Mouse (Mus musculus): Measurements from ENCODE around the gene Uba2. TPM values are rescaled to one million over a fixed set of nuclear protein-coding genes. Genes with fewer than 3 reads are reported as not detected.
A peak's percentile ranks its signal among the peaks of the same experiment; 100 is the strongest.
"Not testable (repeated sequence)": the region's sequence is repeated elsewhere in the genome, so short reads cannot be mapped to it uniquely, and the experiment has no call there.

The Uba2 gene
- polyA plus RNA-seq, 1 experiment from 2014 or later, result 199 TPM

GRCm38 (mm10) chr7:34125346-34125745, 44.1 kb downstream of the Uba2 start:
- Histone ChIP-seq H3K4me2 (ENCODE audit: low read length) (no peak overlapping the region), H3K9me3 (replicated peaks; ENCODE audit: control insufficient read depth, low read length) (no peaks in the 10 kb centered on the region), H3K4me1 (ENCODE audit: control insufficient read depth, insufficient read depth, low read length) (no peaks in the 10 kb centered on the region), H3K27ac (ENCODE audit: low read depth, low read length) (no peak overlapping the region), H3K4me3 (ENCODE audit: low read depth, low read length) (no peak overlapping the region), H3K36me3 (ENCODE audit: control insufficient read depth, insufficient read depth, low read length) (0 out of 2 replicates have a peak, but pooled peaks cover 5% of the 10 kb centered on the region), H3K9ac (ENCODE audit: low read length) (no peak overlapping the region), H3K27me3 (replicated peaks; ENCODE audit: control insufficient read depth, insufficient read depth, low read length) (no peaks in the 10 kb centered on the region)
- no peak for ATAC-seq
- no peak for DNase-seq (ENCODE audit: low spot score)
- WGBS, result 92% methylated on average over 9 of the region's 9 CpGs

GRCm38 (mm10) chr7:34122987-34123720, 46.2 kb downstream of the Uba2 start:
- DNase-seq (ENCODE audit: low spot score) (peak; percentile 55), ATAC-seq (0 out of 2 replicates have a peak, but pooled peaks have one; percentile 32)
- no peaks in the 10 kb centered on the region for H3K9me3 ChIP-seq (replicated peaks; ENCODE audit: control insufficient read depth, low read length)
- no peak overlapping the region for H3K9ac ChIP-seq (ENCODE audit: low read length)
- no peaks in the 10 kb centered on the region for H3K4me1 ChIP-seq (ENCODE audit: control insufficient read depth, insufficient read depth, low read length)
- no peak overlapping the region for H3K4me3 ChIP-seq (ENCODE audit: low read depth, low read length)
- WGBS, result 92% methylated on average over 6 of the region's 6 CpGs
- H3K36me3 ChIP-seq (ENCODE audit: control insufficient read depth, insufficient read depth, low read length), result peaks cover 14% of the 10 kb centered on the region
- H3K27ac ChIP-seq (ENCODE audit: low read depth, low read length), result no peak overlapping the region
- no peaks in the 10 kb centered on the region for H3K27me3 ChIP-seq (replicated peaks; ENCODE audit: control insufficient read depth, insufficient read depth, low read length)
- H3K4me2 ChIP-seq (ENCODE audit: low read length), result no peak overlapping the region

GRCm38 (mm10) chr7:34120636-34121035, 48.8 kb downstream of the Uba2 start:
- ATAC-seq; DNase-seq (ENCODE audit: low spot score): not testable (repeated sequence)
- 81% methylated on average over 1 of the region's 1 CpGs for WGBS

GRCm38 (mm10) chr7:34116601-34117000, 52.8 kb downstream of the Uba2 start:
- H3K27me3 ChIP-seq (replicated peaks; ENCODE audit: control insufficient read depth, insufficient read depth, low read length), result no peaks in the 10 kb centered on the region
- H3K9me3 ChIP-seq (replicated peaks; ENCODE audit: control insufficient read depth, low read length), result no peaks in the 10 kb centered on the region
- peak; percentile 39 for DNase-seq (ENCODE audit: low spot score)
- no peak overlapping the region for H3K4me3 ChIP-seq (ENCODE audit: low read depth, low read length)
- WGBS, result 58% methylated on average over 3 of the region's 3 CpGs
- H3K4me1 ChIP-seq (ENCODE audit: control insufficient read depth, insufficient read depth, low read length), result no peaks in the 10 kb centered on the region; the same call in 1 of the 2 replicates
- no peak overlapping the region for H3K27ac ChIP-seq (ENCODE audit: low read depth, low read length)
- H3K36me3 ChIP-seq (ENCODE audit: control insufficient read depth, insufficient read depth, low read length), result peaks cover 52% of the 10 kb centered on the region
- no peak overlapping the region for H3K4me2 ChIP-seq (ENCODE audit: low read length)
- ATAC-seq, result no peak
- no peak overlapping the region for H3K9ac ChIP-seq (ENCODE audit: low read length)

More at GRCm38 (mm10) chr7:34120636-34121035, 48.8 kb downstream of the Uba2 start:
- H3K9me3 ChIP-seq (replicated peaks; ENCODE audit: control insufficient read depth, low read length); H3K9ac ChIP-seq (ENCODE audit: low read length); H3K27me3 ChIP-seq (replicated peaks; ENCODE audit: control insufficient read depth, insufficient read depth, low read length); H3K4me3 ChIP-seq (ENCODE audit: low read depth, low read length); H3K4me2 ChIP-seq (ENCODE audit: low read length); H3K4me1 ChIP-seq (ENCODE audit: control insufficient read depth, insufficient read depth, low read length); H3K27ac ChIP-seq (ENCODE audit: low read depth, low read length): not testable (repeated sequence)
- H3K36me3 ChIP-seq (ENCODE audit: control insufficient read depth, insufficient read depth, low read length), result peaks cover 27% of the 10 kb centered on the region

GRCm38 (mm10) chr7:34109190-34109589, 60.2 kb downstream of the Uba2 start:
- Histone ChIP-seq H3K4me3 (ENCODE audit: low read depth, low read length) (no peak overlapping the region), H3K9ac (ENCODE audit: low read length) (no peak overlapping the region), H3K27ac (ENCODE audit: low read depth, low read length) (no peak overlapping the region), H3K36me3 (ENCODE audit: control insufficient read depth, insufficient read depth, low read length) (peaks cover 25% of the 10 kb centered on the region; the same call in 1 of the 2 replicates), H3K27me3 (replicated peaks; ENCODE audit: control insufficient read depth, insufficient read depth, low read length) (no peaks in the 10 kb centered on the region), H3K9me3 (replicated peaks; ENCODE audit: control insufficient read depth, low read length) (no peaks in the 10 kb centered on the region), H3K4me2 (ENCODE audit: low read length) (no peak overlapping the region), H3K4me1 (ENCODE audit: control insufficient read depth, insufficient read depth, low read length) (no peaks in the 10 kb centered on the region)
- ATAC-seq (0 out of 2 replicates have a peak, but pooled peaks have one; percentile 46), DNase-seq (ENCODE audit: low spot score) (peak; percentile 9)
- 64% methylated on average over 5 of the region's 5 CpGs for WGBS

GRCm38 (mm10) chr7:34101276-34101675, 68.1 kb downstream of the Uba2 start:
- no peak overlapping the region for H3K4me2 ChIP-seq (ENCODE audit: low read length)
- H3K36me3 ChIP-seq (ENCODE audit: control insufficient read depth, insufficient read depth, low read length), result no peaks in the 10 kb centered on the region
- no peak overlapping the region for H3K9ac ChIP-seq (ENCODE audit: low read length)
- H3K4me1 ChIP-seq (ENCODE audit: control insufficient read depth, insufficient read depth, low read length), result no peaks in the 10 kb centered on the region
- no peak overlapping the region for H3K4me3 ChIP-seq (ENCODE audit: low read depth, low read length)
- no peaks in the 10 kb centered on the region for H3K27me3 ChIP-seq (replicated peaks; ENCODE audit: control insufficient read depth, insufficient read depth, low read length)
- no peak overlapping the region for H3K27ac ChIP-seq (ENCODE audit: low read depth, low read length)
- ATAC-seq (no peak), DNase-seq (ENCODE audit: low spot score) (no peak)
- no peaks in the 10 kb centered on the region for H3K9me3 ChIP-seq (replicated peaks; ENCODE audit: control insufficient read depth, low read length)

GRCm38 (mm10) chr7:34100002-34100401, 69.4 kb downstream of the Uba2 start:
- no peak overlapping the region for H3K4me2 ChIP-seq (ENCODE audit: low read length)
- H3K4me1 ChIP-seq (ENCODE audit: control insufficient read depth, insufficient read depth, low read length), result no peaks in the 10 kb centered on the region
- no peaks in the 10 kb centered on the region for H3K36me3 ChIP-seq (ENCODE audit: control insufficient read depth, insufficient read depth, low read length)
- H3K9ac ChIP-seq (ENCODE audit: low read length), result no peak overlapping the region
- DNase-seq (ENCODE audit: low spot score) (no peak), ATAC-seq (no peak)
- H3K27me3 ChIP-seq (replicated peaks; ENCODE audit: control insufficient read depth, insufficient read depth, low read length), result no peaks in the 10 kb centered on the region
- no peak overlapping the region for H3K27ac ChIP-seq (ENCODE audit: low read depth, low read length)
- no peak overlapping the region for H3K4me3 ChIP-seq (ENCODE audit: low read depth, low read length)
- 79% methylated on average over 2 of the region's 2 CpGs for WGBS
- H3K9me3 ChIP-seq (replicated peaks; ENCODE audit: control insufficient read depth, low read length), result 0 out of 2 replicates have a peak, but pooled peaks cover 3% of the 10 kb centered on the region

GRCm38 (mm10) chr7:34094911-34095481, 74.4 kb downstream of the Uba2 start, which contains the start of gene Scgb1b30:
Gene Scgb1b30 (plus strand): TSS chr7:34095431.
- H3K27ac ChIP-seq (ENCODE audit: low read depth, low read length), result no peak within 1 kb of the TSS
- H3K9ac ChIP-seq (ENCODE audit: low read length), result no peak within 1 kb of the TSS
- no peak for ATAC-seq
- no peak within 1 kb of the TSS for H3K4me2 ChIP-seq (ENCODE audit: low read length)
- H3K27me3 ChIP-seq (replicated peaks; ENCODE audit: control insufficient read depth, insufficient read depth, low read length), result no peaks in the 10 kb centered on the region
- no peak for DNase-seq (ENCODE audit: low spot score)
- H3K9me3 ChIP-seq (replicated peaks; ENCODE audit: control insufficient read depth, low read length), result 0 out of 2 replicates have a peak, but pooled peaks cover 4% of the 10 kb centered on the region
- no peak within 1 kb of the TSS for H3K4me3 ChIP-seq (ENCODE audit: low read depth, low read length)
- 69% methylated on average over 3 of the region's 3 CpGs for WGBS
- H3K36me3 ChIP-seq (ENCODE audit: control insufficient read depth, insufficient read depth, low read length), result no peaks in the 10 kb centered on the region
- no peaks in the 10 kb centered on the region for H3K4me1 ChIP-seq (ENCODE audit: control insufficient read depth, insufficient read depth, low read length)

Data from forebrain, embryonic 14.5 days (tissue).